Mouse (Mus musculus): Measurements from ENCODE around the gene Amt. TPM values are rescaled to one million over a fixed set of nuclear protein-coding genes. Genes with fewer than 3 reads are reported as not detected.

Amt gene
- total RNA-seq (2023), result 1 to 10 TPM; 1.9 to 2.3 TPM

GRCm38 (mm10) chr9:108296453-108297355 is at the start of gene Amt:
Amt (plus strand) TSS chr9:108296853.

GRCm38 (mm10) chr9:108263690-108264190 is 32.9 kb upstream of the Amt start, which contains the start of gene Dag1:
Dag1 (minus strand) TSS chr9:108263958.

GRCm38 (mm10) chr9:108290016-108290750 is 6.5 kb upstream of the Amt start, which contains the start of gene Nicn1:
Nicn1 (plus strand) TSS chr9:108290429.

GRCm38 (mm10) chr9:108305629-108306520 is 9.2 kb downstream of the Amt start, which contains the start of the genes Rhoa and Tcta:
Rhoa (plus strand) TSS chr9:108306129.
Tcta (minus strand) TSS chr9:108306160.

GRCm38 (mm10) chr9:108338886-108339781 is 42.5 kb downstream of the Amt start, which contains the start of gene Gpx1:
Gpx1 (plus strand) TSS chr9:108338903.

GRCm38 (mm10) chr9:108347540-108348289 is 51.1 kb downstream of the Amt start, which contains the start of gene Usp4:
Usp4 (plus strand) TSS chr9:108347853.

Other genes starting within 250 kb of the Amt start
- 10 to 100 TPM; 18.2 to 19.6 TPM for gene Gmppb, start 247.6 kb upstream of the Amt start, total RNA-seq (2023)
- gene Amigo3, start 243.7 kb upstream of the Amt start, total RNA-seq (2023), result 1 to 10 TPM; 6.5 to 7.5 TPM
- gene Mst1, start 216.4 kb upstream of the Amt start, total RNA-seq (2023), result under 1 TPM; 0.23 to 0.50 TPM
- 100 to 1,000 TPM; 181 to 188 TPM for gene Rnf123, start 213.5 kb upstream of the Amt start, total RNA-seq (2023)
- gene Apeh, start 202.2 kb upstream of the Amt start, total RNA-seq (2023), result 100 to 1,000 TPM; 105 to 120 TPM
- gene Bsn, start 106.5 kb upstream of the Amt start, total RNA-seq (2023), result 1 to 10 TPM in 1 of 2 experiments, under 1 TPM in 1; 0.59 to 1.2 TPM
- 10 to 100 TPM; 32.0 to 33.0 TPM for gene Dag1, start 32.9 kb upstream of the Amt start, total RNA-seq (2023)
- 1 to 10 TPM; 2.9 to 3.2 TPM for gene Nicn1, start 6.4 kb upstream of the Amt start, total RNA-seq (2023)
- gene Rhoa, start 9.3 kb downstream of the Amt start, total RNA-seq (2023), result 100 to 1,000 TPM; 347 to 351 TPM
- 10 to 100 TPM; 10.4 to 11.9 TPM for gene Tcta, start 9.3 kb downstream of the Amt start, total RNA-seq (2023)
- gene Gpx1, start 42.0 kb downstream of the Amt start, total RNA-seq (2023), result 100 to 1,000 TPM; 212 to 222 TPM
- 100 to 1,000 TPM; 154 to 155 TPM for gene Usp4, start 51.0 kb downstream of the Amt start, total RNA-seq (2023)
- gene 1700102P08Rik, start 96.0 kb downstream of the Amt start, total RNA-seq (2023), result 10 to 100 TPM in 1 of 2 experiments, 1 to 10 TPM in 1; 7.6 to 10.3 TPM
- under 1 TPM in 1 of 2 experiments, not detected in 1; 0.18 TPM for gene Ccdc36, start 131.6 kb downstream of the Amt start, total RNA-seq (2023)
- not detected for gene BC048562, start 139.6 kb downstream of the Amt start, total RNA-seq (2023)
- gene Ccdc71, start 163.7 kb downstream of the Amt start, total RNA-seq (2023), result 10 to 100 TPM; 37.6 to 40.0 TPM
- gene Klhdc8b, start 164.7 kb downstream of the Amt start, total RNA-seq (2023), result 1 to 10 TPM; 4.3 to 5.6 TPM
- gene Lamb2, start 182.9 kb downstream of the Amt start, total RNA-seq (2023), result under 1 TPM in 1 of 2 experiments, not detected in 1; 0.30 TPM
- 100 to 1,000 TPM; 288 to 319 TPM for gene Usp19, start 193.7 kb downstream of the Amt start, total RNA-seq (2023)
- gene Qars, start 210.9 kb downstream of the Amt start, total RNA-seq (2023), result 100 to 1,000 TPM; 207 to 272 TPM
- 100 to 1,000 TPM; 216 to 233 TPM for gene Qrich1, start 220.0 kb downstream of the Amt start, total RNA-seq (2023)

Data from T-cell, adult 66 days (primary cell).